Mouse (Mus musculus): ENCODE measurements at regions not wholly inside any gene's neighbourhood (a gene's known extent, or its start where the extent isn't known, plus 50 kb on each side); places are given as distances from the start of the nearest gene placed in this dataset.

- TF ChIP-seq CTCF (IDR thresholded peaks at IDR 0.05; ENCODE audit: extremely low read depth, insufficient read length, insufficient replicate concordance, low read depth, low read length), result no peak
- no peak for TF ChIP-seq POLR2A (IDR thresholded peaks at IDR 0.05; ENCODE audit: low read depth, low read length)
Measured at GRCm38 (mm10) chr16:76228451-76228850, 145.2 kb downstream of the Nrip1 start.
